Mouse (Mus musculus) spleen, adult 2 months (tissue): ENCODE results near the gene Myh14.

Experiments used
- CTCF ChIP-seq: fragments of 200-500 bp; IDR thresholded peaks from 2 replicates; pipeline ENCODE4 v1.5.1; 2011; ENCODE audit warnings: mild to moderate bottlenecking, inconsistent platforms; ENCODE audit not compliant: insufficient read depth, insufficient read length, insufficient replicate concordance; ENCODE audit errors: extremely low read depth
- POLR2A ChIP-seq: fragments of 200-500 bp; IDR thresholded peaks from 2 replicates; pipeline ENCODE4 v1.6.1; 2011; ENCODE audit warnings: low read depth, low read length, inconsistent platforms

GRCm38 (mm10) chr7:44669103-44669502 lies 1.5 kb downstream of the Myh14 start:
- TF ChIP-seq CTCF = no peak
- no peak for TF ChIP-seq POLR2A
